Mouse (Mus musculus) lung, embryonic 16.5 days (tissue): Measurements from ENCODE around the gene Itih5. TPM values are rescaled to one million over a fixed set of nuclear protein-coding genes. Genes with fewer than 3 reads are reported as not detected.

Experiments used
- ATAC-seq: fragments of 200-750 bp; cut with Nextera tagmentation; 2 replicates; pipeline ENCODE4 v1.8.0; 2017; ENCODE audit warnings: low read depth, mild to moderate bottlenecking, moderate library complexity
- H3K27ac ChIP-seq: fragments of 300-500 bp; sonication (generic); 2 replicates; pipeline ENCODE4 v1.5.1; 2014; ENCODE audit warnings: mild to moderate bottlenecking, control low read depth, low read length
- H3K27me3 ChIP-seq: fragments of 300-500 bp; sonication (generic); 2 replicates; pipeline ENCODE4 v1.6.1; 2014; ENCODE audit warnings: low read depth, low read length, mixed read lengths; ENCODE audit not compliant: control insufficient read depth, insufficient read depth
- H3K36me3 ChIP-seq: fragments of 300-500 bp; sonication (generic); 2 replicates; pipeline ENCODE4 v1.6.1; 2014; ENCODE audit warnings: low read length; ENCODE audit not compliant: control insufficient read depth, insufficient read depth
- H3K4me1 ChIP-seq: fragments of 300-500 bp; sonication (generic); replicated peaks from 2 replicates; pipeline ENCODE4 v1.6.1; 2014; ENCODE audit warnings: low read length, mixed read lengths; ENCODE audit not compliant: control insufficient read depth, insufficient read depth
- H3K4me2 ChIP-seq: fragments of 300-500 bp; sonication (generic); 2 replicates; pipeline ENCODE4 v1.6.1; 2014; ENCODE audit warnings: low read depth, low read length, control low read depth
- H3K4me3 ChIP-seq: fragments of 300-500 bp; sonication (generic); 2 replicates; pipeline ENCODE4 v1.5.1; 2014; ENCODE audit warnings: mild to moderate bottlenecking, low read length, control low read depth
- H3K9ac ChIP-seq: fragments of 300-500 bp; sonication (generic); 2 replicates; pipeline ENCODE4 v1.6.1; 2014; ENCODE audit warnings: low read length, control low read depth
- H3K9me3 ChIP-seq: fragments of 300-500 bp; sonication (generic); 2 replicates; pipeline ENCODE4 v1.6.1; 2016; ENCODE audit warnings: low read length; ENCODE audit not compliant: control insufficient read depth
- WGBS: fragments of 180-500 bp; shearing (Covaris S2); extraction: QIAGEN DNeasy Blood & Tissue Kit; methylation state at CpG from one replicate; pipeline ENCODE4 v1.1.7; 2014; 5-methylcytosine and 5-hydroxymethylcytosine counted together
- polyA plus RNA-seq: library from polyadenylated mRNA; unstranded; fragments of >200 nt; fragmentation: Nextera tagmentation; extraction: Ambion mirVana; gene quantifications from 2 replicates; pipeline ENCODE4 v1.2.1, GENCODE M21; 2015

Gene Itih5
- polyA plus RNA-seq, 1 experiment from 2014 or later, result 5.2 TPM

GRCm38 (mm10) chr2:10250441-10250840, 97.1 kb downstream of the Itih5 start:
- H3K27ac ChIP-seq, result no peak overlapping the region
- 79% methylated on average over 9 of the region's 9 CpGs for WGBS
- no peaks in the 10 kb centered on the region for H3K27me3 ChIP-seq
- no peak for ATAC-seq
- H3K9me3 ChIP-seq, result no peaks in the 10 kb centered on the region
- no peak overlapping the region for H3K4me2 ChIP-seq
- H3K36me3 ChIP-seq, result no peaks in the 10 kb centered on the region
- H3K4me1 ChIP-seq, result no peaks in the 10 kb centered on the region
- no peak overlapping the region for H3K9ac ChIP-seq
- H3K4me3 ChIP-seq, result no peak overlapping the region

DNA sequence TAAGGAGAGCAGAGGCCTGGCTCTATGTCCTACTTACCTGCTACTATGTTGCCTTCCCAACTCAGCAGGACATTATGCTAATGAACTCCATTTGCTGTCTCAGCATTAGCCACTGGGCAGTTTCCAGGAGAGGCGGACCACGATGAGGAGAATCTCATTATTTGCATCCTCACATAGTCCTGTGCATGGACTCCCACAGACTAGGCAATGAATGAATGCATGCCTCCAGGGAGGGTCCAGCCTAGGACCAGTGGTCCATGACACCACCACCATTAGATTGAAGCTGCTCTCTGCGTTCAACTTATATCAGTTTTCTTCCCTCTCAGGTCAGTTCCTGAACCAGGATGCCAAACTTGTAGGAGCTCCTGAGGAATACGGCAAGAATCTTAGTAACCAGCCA, 97.6 kb downstream of the Itih5 start:
- Histone ChIP-seq H3K4me3 (no peak overlapping the region), H3K36me3 (no peaks in the 10 kb centered on the region), H3K9me3 (no peaks in the 10 kb centered on the region), H3K27me3 (no peaks in the 10 kb centered on the region), H3K4me2 (no peak overlapping the region), H3K4me1 (no peaks in the 10 kb centered on the region), H3K9ac (no peak overlapping the region), H3K27ac (no peak overlapping the region)
- ATAC-seq, result no peak
- WGBS, result 85% methylated on average over 4 of the region's 4 CpGs

- 82% methylated on average over 9 of the region's 9 CpGs for WGBS
- no peak for ATAC-seq
These were observed 98.1 kb downstream of the Itih5 start for GRCm38 (mm10) chr2:10251466-10251865.

GRCm38 (mm10) chr2:10252016-10252415, 98.6 kb downstream of the Itih5 start:
- Histone ChIP-seq H3K27me3 (no peaks in the 10 kb centered on the region), H3K36me3 (no peaks in the 10 kb centered on the region)

More at GRCm38 (mm10) chr2:10251466-10251865, 98.1 kb downstream of the Itih5 start:
- H3K27ac ChIP-seq, result no peak overlapping the region
- H3K9ac ChIP-seq, result no peak overlapping the region
- no peaks in the 10 kb centered on the region for H3K9me3 ChIP-seq
- no peaks in the 10 kb centered on the region for H3K4me1 ChIP-seq
- H3K27me3 ChIP-seq, result no peaks in the 10 kb centered on the region
- H3K36me3 ChIP-seq, result no peaks in the 10 kb centered on the region
- no peak overlapping the region for H3K4me3 ChIP-seq
- no peak overlapping the region for H3K4me2 ChIP-seq

DNA sequence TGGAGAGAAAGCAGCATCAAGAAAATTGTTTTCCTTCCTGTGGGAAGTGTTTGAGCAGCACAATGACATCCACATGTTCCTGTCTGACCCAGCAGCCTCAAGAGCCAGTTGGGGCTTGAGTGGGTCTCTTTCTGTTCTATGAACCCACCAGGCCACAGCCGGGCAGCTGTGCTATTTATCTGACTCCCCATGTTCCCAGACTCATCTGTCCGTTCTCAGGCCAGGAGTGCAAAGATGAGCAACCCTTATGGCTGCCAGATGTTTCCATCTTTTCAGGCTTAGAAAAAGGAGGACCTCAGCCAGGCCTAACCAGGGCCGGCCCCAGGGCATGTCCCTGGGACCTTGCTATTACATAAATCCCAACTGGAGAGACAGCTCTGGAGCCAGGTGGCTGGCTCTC, 100.0 kb downstream of the Itih5 start:
- Histone ChIP-seq H3K9me3 (no peaks in the 10 kb centered on the region), H3K4me3 (no peak overlapping the region), H3K9ac (no peak overlapping the region), H3K27me3 (no peaks in the 10 kb centered on the region), H3K4me2 (no peak overlapping the region), H3K36me3 (no peaks in the 10 kb centered on the region), H3K4me1 (no peaks in the 10 kb centered on the region), H3K27ac (no peak overlapping the region)
- 62% methylated on average over 3 of the region's 3 CpGs for WGBS
- ATAC-seq, result no peak

More at GRCm38 (mm10) chr2:10252016-10252415, 98.6 kb downstream of the Itih5 start:
- H3K9me3 ChIP-seq, result no peaks in the 10 kb centered on the region
- WGBS, result 87% methylated on average over 2 of the region's 2 CpGs
- no peaks in the 10 kb centered on the region for H3K4me1 ChIP-seq
- H3K9ac ChIP-seq, result no peak overlapping the region
- H3K4me2 ChIP-seq, result no peak overlapping the region
- no peak overlapping the region for H3K4me3 ChIP-seq
- H3K27ac ChIP-seq, result no peak overlapping the region
- no peak for ATAC-seq

DNA sequence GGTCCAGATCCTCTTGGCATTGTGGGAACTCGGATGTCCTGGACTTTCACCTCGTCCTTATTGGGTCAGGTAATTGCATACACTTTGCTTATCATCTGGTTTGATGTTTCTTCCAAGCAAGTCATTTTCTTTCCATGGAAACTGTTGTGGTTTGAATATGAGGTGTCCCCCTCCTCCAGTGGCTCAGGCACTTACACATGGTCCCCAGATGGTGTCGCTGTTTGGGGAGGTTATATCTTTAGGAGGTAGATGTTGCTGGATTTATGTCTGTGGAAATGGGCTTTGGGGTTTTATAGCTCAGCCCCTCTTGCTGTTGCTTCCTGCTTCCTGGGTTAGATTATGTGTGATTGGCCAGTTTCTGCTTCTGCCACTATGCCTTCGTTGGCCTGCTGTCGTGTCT, 103.6 kb downstream of the Itih5 start:
- 66% methylated on average over 5 of the region's 5 CpGs for WGBS
- no peak for ATAC-seq
- Histone ChIP-seq H3K9ac (no peak overlapping the region), H3K4me2 (no peak overlapping the region), H3K9me3 (no peaks in the 10 kb centered on the region), H3K4me3 (no peak overlapping the region), H3K4me1 (no peaks in the 10 kb centered on the region), H3K27me3 (no peaks in the 10 kb centered on the region), H3K27ac (no peak overlapping the region), H3K36me3 (no peaks in the 10 kb centered on the region)

DNA sequence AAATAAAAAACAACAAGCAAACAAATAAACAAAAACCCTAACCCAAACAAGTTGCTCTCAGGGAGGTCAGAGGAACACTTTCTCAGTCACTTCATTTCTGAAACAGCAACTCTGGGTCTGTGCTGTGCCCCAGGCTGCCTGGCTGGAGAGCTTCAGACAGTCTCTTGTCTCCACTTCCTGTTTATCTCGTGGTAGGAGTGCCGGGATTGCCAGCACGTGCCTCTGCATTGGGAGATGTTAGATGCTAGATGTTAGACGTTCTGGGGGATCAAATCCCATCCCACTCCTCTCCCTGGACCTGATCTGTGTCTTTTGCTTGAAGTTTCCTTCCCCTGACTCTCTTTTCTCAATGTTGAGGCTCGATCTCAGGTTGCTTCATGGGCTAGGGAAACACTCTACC, 104.9 kb downstream of the Itih5 start:
- Histone ChIP-seq H3K27ac (no peak overlapping the region), H3K4me1 (no peaks in the 10 kb centered on the region), H3K4me3 (no peak overlapping the region), H3K4me2 (no peak overlapping the region), H3K9ac (no peak overlapping the region), H3K36me3 (no peaks in the 10 kb centered on the region), H3K9me3 (no peaks in the 10 kb centered on the region), H3K27me3 (no peaks in the 10 kb centered on the region)
- ATAC-seq, result no peak
- 52% methylated on average over 5 of the region's 5 CpGs for WGBS

DNA sequence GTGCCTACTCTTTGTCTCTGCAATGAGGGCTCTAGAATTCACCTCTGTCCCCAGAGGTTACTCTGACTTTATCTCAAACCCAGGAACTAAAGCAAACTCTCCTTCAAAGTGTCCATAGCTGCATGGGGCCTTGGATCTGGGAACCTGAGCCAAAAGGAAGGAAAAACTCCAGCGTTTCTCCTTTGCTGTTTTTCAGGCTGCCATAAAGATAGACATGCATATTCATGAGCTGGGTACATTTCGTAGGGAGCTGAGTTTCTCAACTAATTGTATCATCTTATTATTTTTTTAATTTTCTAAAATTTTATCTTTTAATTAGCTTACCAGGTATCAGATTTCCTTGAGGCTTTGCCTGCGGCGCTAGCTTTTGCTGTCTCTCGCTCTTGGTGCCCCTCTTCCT, 106.7 kb downstream of the Itih5 start:
- Histone ChIP-seq H3K27ac (no peak overlapping the region), H3K27me3 (no peaks in the 10 kb centered on the region), H3K36me3 (no peaks in the 10 kb centered on the region), H3K9ac (no peak overlapping the region), H3K9me3 (no peaks in the 10 kb centered on the region), H3K4me1 (no peaks in the 10 kb centered on the region), H3K4me3 (no peak overlapping the region), H3K4me2 (no peak overlapping the region)
- 54% methylated on average over 5 of the region's 5 CpGs for WGBS
- ATAC-seq, result no peak

GRCm38 (mm10) chr2:10261337-10261736, 108.0 kb downstream of the Itih5 start:
- H3K4me2 ChIP-seq, result no peak overlapping the region
- H3K4me1 ChIP-seq, result no peaks in the 10 kb centered on the region
- H3K9ac ChIP-seq, result no peak overlapping the region
- H3K27ac ChIP-seq, result no peak overlapping the region
- WGBS, result 47% methylated on average over 5 of the region's 5 CpGs
- no peak overlapping the region for H3K4me3 ChIP-seq
- no peaks in the 10 kb centered on the region for H3K27me3 ChIP-seq
- no peaks in the 10 kb centered on the region for H3K36me3 ChIP-seq
- H3K9me3 ChIP-seq, result no peaks in the 10 kb centered on the region
- no peak for ATAC-seq

- Histone ChIP-seq H3K9ac (no peak overlapping the region), H3K9me3 (no peaks in the 10 kb centered on the region), H3K27me3 (no peaks in the 10 kb centered on the region), H3K4me2 (no peak overlapping the region), H3K27ac (no peak overlapping the region), H3K4me3 (no peak overlapping the region), H3K36me3 (no peaks in the 10 kb centered on the region), H3K4me1 (no peaks in the 10 kb centered on the region)
- ATAC-seq, result no peak
- WGBS, result 20% methylated on average over 5 of the region's 5 CpGs
These were observed 109.4 kb downstream of the Itih5 start for GRCm38 (mm10) chr2:10262722-10263121.
